Mouse (Mus musculus) liver, embryonic 14.5 days (tissue): ENCODE data around the gene Stambpl1. TPM values are rescaled to one million over a fixed set of nuclear protein-coding genes. Genes with fewer than 3 reads are reported as not detected.
A peak's percentile ranks its signal among the peaks of the same experiment; 100 is the strongest.

Source experiments
- ATAC-seq: fragments of 200-750 bp; cut with Nextera tagmentation; 2 replicates; pipeline ENCODE4 v1.8.0; 2017; ENCODE audit warnings: moderate number of reproducible peaks, mild to moderate bottlenecking, moderate library complexity; ENCODE audit not compliant: insufficient read depth
- DNase-seq, 3 experiments: peaks; one replicate each; pipeline ENCODE4 v3.0.0-alpha.2; 2012 to 2013; ENCODE audit warnings: low read depth in 3 of 3, low spot score in 3 of 3
- H3K27ac ChIP-seq: fragments of 300-500 bp; sonication (generic); 2 replicates; pipeline ENCODE4 v1.5.1; 2014; ENCODE audit warnings: moderate library complexity, mild to moderate bottlenecking, control low read depth, inconsistent platforms
- H3K27me3 ChIP-seq: fragments of 300-500 bp; sonication (generic); 2 replicates; pipeline ENCODE4 v1.6.1; 2014; ENCODE audit warnings: mild to moderate bottlenecking, low read length, moderate library complexity; ENCODE audit not compliant: control insufficient read depth, insufficient read depth
- H3K36me3 ChIP-seq: fragments of 300-500 bp; sonication (generic); replicated peaks from 2 replicates; pipeline ENCODE4 v1.6.1; 2014; ENCODE audit warnings: low read depth; ENCODE audit not compliant: control insufficient read depth, insufficient read depth
- H3K4me1 ChIP-seq, 2 experiments: fragments of 200-500 bp in 1 of 2; fragments of 300-500 bp in 1 of 2; sonication (generic) in 1 of 2; replicated peaks; 2 replicates each; pipeline ENCODE4 v1.6.1; 2012 to 2014; ENCODE audit warnings: antibody characterized with exemption in 1 of 2, inconsistent platforms in 1 of 2, low read length in 1 of 2; ENCODE audit not compliant: control insufficient read depth in 2 of 2, insufficient read depth in 2 of 2
- H3K4me2 ChIP-seq: fragments of 300-500 bp; sonication (generic); 2 replicates; pipeline ENCODE4 v1.6.1; 2014; ENCODE audit warnings: low read depth, mild to moderate bottlenecking, control low read depth, moderate library complexity
- H3K4me3 ChIP-seq, 2 experiments: fragments of 200-500 bp in 1 of 2; fragments of 300-500 bp in 1 of 2; sonication (generic) in 1 of 2; 2 replicates each; pipeline ENCODE4 v1.5.1; 2012 to 2014; ENCODE audit warnings: low read depth in 2 of 2, low read length in 2 of 2, mild to moderate bottlenecking in 2 of 2, control low read depth in 1 of 2, inconsistent platforms in 1 of 2, moderate library complexity in 1 of 2; ENCODE audit not compliant: insufficient read depth in 1 of 2
- H3K9ac ChIP-seq: fragments of 300-500 bp; sonication (generic); replicated peaks from 2 replicates; pipeline ENCODE4 v1.6.1; 2014; ENCODE audit warnings: mild to moderate bottlenecking, control low read depth, moderate library complexity
- H3K9me3 ChIP-seq: fragments of 300-500 bp; sonication (generic); 2 replicates; pipeline ENCODE4 v1.6.1; 2016; ENCODE audit warnings: low read length, mixed read lengths; ENCODE audit not compliant: control insufficient read depth
- CTCF ChIP-seq: IDR thresholded peaks from 2 replicates; pipeline ENCODE4 v1.5.1; 2016; ENCODE audit warnings: antibody characterized with exemption, low read depth, control low read depth
- EP300 ChIP-seq: IDR thresholded peaks from 2 replicates; pipeline ENCODE4 v1.6.1; 2016; ENCODE audit warnings: antibody characterized with exemption, low read depth
- WGBS: fragments of 180-500 bp; shearing (Covaris S2); extraction: QIAGEN DNeasy Blood & Tissue Kit; methylation state at CpG from one replicate; pipeline ENCODE4 v1.1.7; 2014; ENCODE audit not compliant: insufficient replicate concordance; 5-methylcytosine and 5-hydroxymethylcytosine counted together
- polyA plus RNA-seq, 2 experiments: library from polyadenylated mRNA; depleted of rRNA in 1 of 2; stranded (reverse) in 1 of 2; unstranded in 1 of 2; fragments of >200 nt; fragmentation: Nextera tagmentation in 1 of 2; extraction: Ambion mirVana in 1 of 2; gene quantifications; 2 replicates each; pipeline versions ENCODE4 v1.2.1 to v1.2.3; 2012 to 2014

Stambpl1 gene
- polyA plus RNA-seq (2012; rRNA removed) (1.3 and 1.8 TPM in 2 replicates), polyA plus RNA-seq (2014; fragmentation: Nextera tagmentation; extraction: Ambion mirVana) (2.4 and 2.8 TPM in 2 replicates)

DNA sequence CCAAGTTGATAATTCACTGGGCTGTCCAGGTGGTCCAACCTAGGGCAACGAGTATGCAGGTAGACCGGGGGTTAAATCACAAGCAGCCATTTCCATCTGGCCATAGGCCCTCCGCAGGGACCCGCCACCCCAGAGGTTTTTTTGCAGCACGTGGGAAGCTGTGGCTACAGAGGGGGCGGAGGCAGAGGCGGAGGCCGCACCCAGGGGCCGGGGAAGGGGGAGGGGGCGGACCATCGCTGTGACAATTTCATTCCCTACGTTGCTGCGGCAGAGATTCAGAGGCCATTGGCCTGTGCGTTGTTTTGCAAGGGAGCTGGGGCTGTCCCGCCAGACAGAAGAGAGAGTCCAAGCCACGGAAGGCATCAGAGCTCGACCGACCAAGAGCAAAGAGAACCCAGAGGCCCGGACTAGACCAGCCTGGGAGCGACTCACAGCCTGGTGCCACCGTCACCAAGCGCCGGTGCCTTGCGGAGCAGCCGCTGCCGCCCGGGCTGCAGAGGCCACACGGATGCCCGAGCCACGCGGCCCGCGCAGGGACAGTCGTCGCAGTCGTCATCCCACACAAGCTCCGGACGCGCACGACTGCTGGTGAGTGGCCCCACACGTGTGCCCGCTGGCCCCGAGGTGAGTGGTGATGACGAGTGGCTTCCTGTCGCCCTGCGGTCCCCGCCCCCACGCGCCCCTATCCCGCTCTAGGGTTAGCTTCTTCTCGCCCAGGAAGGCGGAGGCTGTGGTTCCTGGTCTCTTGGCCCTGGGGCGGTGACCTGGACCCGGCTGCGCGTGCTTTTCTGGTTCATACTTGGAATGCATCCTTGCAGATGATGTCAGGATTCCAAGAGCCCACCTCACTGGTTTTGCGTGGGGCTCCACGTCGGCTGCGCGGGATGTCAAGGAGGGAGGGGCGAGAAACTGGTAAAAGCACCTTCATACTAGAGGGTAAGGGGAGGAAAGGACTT lies at the start of gene Stambpl1:
TSS of gene Stambpl1 (plus strand) at position 222 of the 956 bp plus-strand sequence.
- Histone ChIP-seq H3K9me3 (no peaks in the 10 kb centered on the region), H3K4me3 (peak within 1 kb of the TSS; percentile 58 to 60), H3K36me3 (no peaks in the 10 kb centered on the region), H3K9ac (peak within 1 kb of the TSS; percentile 54), H3K27me3 (no peaks in the 10 kb centered on the region), H3K4me1 (0 out of 4 replicates have a peak, but pooled peaks cover 0 to 5% of the 10 kb centered on the region in 2 experiments), H3K27ac (no peak within 1 kb of the TSS), H3K4me2 (peak within 1 kb of the TSS; percentile 86)
- ATAC-seq (peak; percentile 76), DNase-seq (peak in 1 of 3 experiments; percentile 22)
- WGBS: 1% methylated on average over 61 of the region's 62 CpGs
- TF ChIP-seq EP300: no peak
- TF ChIP-seq CTCF: no peak

GRCm38 (mm10) chr19:34148421-34148820 lies 43.6 kb upstream of the Stambpl1 start:
- ATAC-seq: no peak
- H3K4me3 ChIP-seq: no peak overlapping the region
- no peak for DNase-seq
- WGBS: 20% methylated on average over 4 of the region's 4 CpGs
- H3K4me2 ChIP-seq: no peak overlapping the region
- no peaks in the 10 kb centered on the region for H3K4me1 ChIP-seq
- H3K27ac ChIP-seq: no peak overlapping the region
- H3K9ac ChIP-seq: no peak overlapping the region
- no peaks in the 10 kb centered on the region for H3K27me3 ChIP-seq
- TF ChIP-seq EP300 (no peak), CTCF (no peak)
- H3K36me3 ChIP-seq: no peaks in the 10 kb centered on the region
- H3K9me3 ChIP-seq: no peaks in the 10 kb centered on the region

DNA sequence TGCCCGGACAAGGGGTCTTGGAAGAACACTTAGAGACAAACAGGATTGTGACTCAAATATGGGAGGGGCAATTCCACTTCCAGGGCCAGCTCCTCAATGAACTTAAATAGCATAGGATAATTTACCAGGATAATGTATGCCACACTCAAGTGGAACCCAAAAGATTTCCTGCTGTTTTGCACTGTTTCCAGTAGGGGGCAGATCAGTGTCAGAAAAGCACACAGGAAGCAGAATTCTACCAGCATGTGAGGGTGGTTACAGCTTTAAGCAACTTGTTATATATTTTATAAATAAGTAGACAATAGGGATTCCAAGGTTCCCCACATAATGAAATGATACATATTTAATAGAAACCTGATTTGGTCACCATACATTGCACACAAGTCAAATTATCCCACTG lies 40.1 kb upstream of the Stambpl1 start:
- no peaks in the 10 kb centered on the region for H3K9me3 ChIP-seq
- H3K36me3 ChIP-seq: no peaks in the 10 kb centered on the region
- H3K9ac ChIP-seq: no peak overlapping the region
- no peak overlapping the region for H3K27ac ChIP-seq
- DNase-seq (no peak), ATAC-seq (no peak)
- no peaks in the 10 kb centered on the region for H3K4me1 ChIP-seq
- H3K4me3 ChIP-seq: no peak overlapping the region
- TF ChIP-seq EP300 (no peak), CTCF (peak; percentile 50)
- no peaks in the 10 kb centered on the region for H3K27me3 ChIP-seq
- WGBS: 41% methylated on average over 1 of the region's 1 CpGs
- H3K4me2 ChIP-seq: no peak overlapping the region

- DNase-seq (no peak), ATAC-seq (no peak)
- Histone ChIP-seq H3K4me3 (no peak overlapping the region), H3K4me1 (no peaks in the 10 kb centered on the region), H3K9ac (no peak overlapping the region), H3K9me3 (no peaks in the 10 kb centered on the region), H3K27ac (no peak overlapping the region), H3K27me3 (no peaks in the 10 kb centered on the region), H3K36me3 (no peaks in the 10 kb centered on the region), H3K4me2 (no peak overlapping the region)
- 58% methylated on average over 6 of the region's 6 CpGs for WGBS
- no peak for TF ChIP-seq EP300
- no peak for TF ChIP-seq CTCF
Observed at GRCm38 (mm10) chr19:34153263-34154144, 38.5 kb upstream of the Stambpl1 start.

GRCm38 (mm10) chr19:34162693-34163092 lies 29.3 kb upstream of the Stambpl1 start:
- H3K36me3 ChIP-seq: no peaks in the 10 kb centered on the region
- DNase-seq: no peak
- TF ChIP-seq CTCF: no peak
- no peak for TF ChIP-seq EP300
- no peak overlapping the region for H3K27ac ChIP-seq
- 50% methylated on average over 5 of the region's 5 CpGs for WGBS
- H3K4me2 ChIP-seq: no peak overlapping the region
- H3K4me3 ChIP-seq: no peak overlapping the region
- ATAC-seq: no peak
- no peaks in the 10 kb centered on the region for H3K4me1 ChIP-seq
- no peak overlapping the region for H3K9ac ChIP-seq
- H3K27me3 ChIP-seq: no peaks in the 10 kb centered on the region
- H3K9me3 ChIP-seq: no peaks in the 10 kb centered on the region
